Mouse (Mus musculus): ENCODE measurements around the gene Exog.

Exog gene

GRCm38 (mm10) chr9:119455967-119456366 lies 11.2 kb downstream of the Exog start:
- no peak for ATAC-seq (ENCODE audit: insufficient number of reproducible peaks, low FRiP score, low TSS enrichment)

- no peak for ATAC-seq (ENCODE audit: insufficient number of reproducible peaks, low FRiP score, low TSS enrichment)
Observed at GRCm38 (mm10) chr9:119457122-119457521, 12.4 kb downstream of the Exog start.

- ATAC-seq (ENCODE audit: insufficient number of reproducible peaks, low FRiP score, low TSS enrichment), result peak; percentile 62; the same call in 1 of the 2 replicates
Observed at GRCm38 (mm10) chr9:119460410-119460809, 15.7 kb downstream of the Exog start.

- no peak for ATAC-seq (ENCODE audit: insufficient number of reproducible peaks, low FRiP score, low TSS enrichment)
Observed at GRCm38 (mm10) chr9:119465056-119465455, 20.3 kb downstream of the Exog start.

GRCm38 (mm10) chr9:119465595-119465994 lies 20.9 kb downstream of the Exog start:
- ATAC-seq (ENCODE audit: insufficient number of reproducible peaks, low FRiP score, low TSS enrichment), result no peak

- no peak for ATAC-seq (ENCODE audit: insufficient number of reproducible peaks, low FRiP score, low TSS enrichment)
Observed at GRCm38 (mm10) chr9:119469691-119470353, 25.1 kb downstream of the Exog start.

- no peak for ATAC-seq (ENCODE audit: insufficient number of reproducible peaks, low FRiP score, low TSS enrichment)
Observed at GRCm38 (mm10) chr9:119472412-119472918, 27.7 kb downstream of the Exog start.

GRCm38 (mm10) chr9:119473011-119473410 lies 28.3 kb downstream of the Exog start:
- ATAC-seq (ENCODE audit: insufficient number of reproducible peaks, low FRiP score, low TSS enrichment), result no peak

GRCm38 (mm10) chr9:119473608-119474164 lies 28.9 kb downstream of the Exog start:
- ATAC-seq (ENCODE audit: insufficient number of reproducible peaks, low FRiP score, low TSS enrichment), result no peak

GRCm38 (mm10) chr9:119474717-119475611 lies 30.2 kb downstream of the Exog start:
- ATAC-seq (ENCODE audit: insufficient number of reproducible peaks, low FRiP score, low TSS enrichment), result no peak

GRCm38 (mm10) chr9:119477754-119478153 lies 33.0 kb downstream of the Exog start:
- ATAC-seq (ENCODE audit: insufficient number of reproducible peaks, low FRiP score, low TSS enrichment), result no peak

GRCm38 (mm10) chr9:119478345-119478744 lies 33.6 kb downstream of the Exog start:
- no peak for ATAC-seq (ENCODE audit: insufficient number of reproducible peaks, low FRiP score, low TSS enrichment)

- no peak for ATAC-seq (ENCODE audit: insufficient number of reproducible peaks, low FRiP score, low TSS enrichment)
Observed at GRCm38 (mm10) chr9:119479297-119479696, 34.6 kb downstream of the Exog start.

- ATAC-seq (ENCODE audit: insufficient number of reproducible peaks, low FRiP score, low TSS enrichment), result no peak
Observed at GRCm38 (mm10) chr9:119481612-119482011, 36.9 kb downstream of the Exog start.

GRCm38 (mm10) chr9:119483554-119484353 lies 39.0 kb downstream of the Exog start:
- ATAC-seq (ENCODE audit: insufficient number of reproducible peaks, low FRiP score, low TSS enrichment), result no peak

GRCm38 (mm10) chr9:119484420-119484819 lies 39.7 kb downstream of the Exog start:
- ATAC-seq (ENCODE audit: insufficient number of reproducible peaks, low FRiP score, low TSS enrichment), result no peak

- no peak for ATAC-seq (ENCODE audit: insufficient number of reproducible peaks, low FRiP score, low TSS enrichment)
Observed at GRCm38 (mm10) chr9:119484868-119485267, 40.1 kb downstream of the Exog start.

GRCm38 (mm10) chr9:119496354-119496753 lies 51.6 kb downstream of the Exog start:
- ATAC-seq (ENCODE audit: insufficient number of reproducible peaks, low FRiP score, low TSS enrichment), result no peak

GRCm38 (mm10) chr9:119496960-119497359 lies 52.2 kb downstream of the Exog start:
- no peak for ATAC-seq (ENCODE audit: insufficient number of reproducible peaks, low FRiP score, low TSS enrichment)

- ATAC-seq (ENCODE audit: insufficient number of reproducible peaks, low FRiP score, low TSS enrichment), result no peak
Observed at GRCm38 (mm10) chr9:119497546-119498246, 53.0 kb downstream of the Exog start.

Measured in cerebellum, adult (tissue).